In genomic region chr7:19589917-19590316, GRCm38 (mm10) we compare ENCODE assay signal across 8 mouse cellular contexts. TPM values are rescaled to one million over a fixed set of nuclear protein-coding genes. Genes with fewer than 3 reads are reported as not detected.
DNase-seq lines count a peak whose midpoint lies in the region; ATAC-seq lines count a peak whose summit lies in the region.

No protein-coding gene starts in this region.

- no peaks in the 10 kb centered on the region for H3K27me3 ChIP-seq in limb, embryonic 11.5 days (ENCODE audit: control insufficient read depth, insufficient read depth, low read length)
- no peaks in the 10 kb centered on the region for H3K27me3 ChIP-seq in midbrain, embryonic 15.5 days (replicated peaks)

- no peak overlapping the region for H3K4me3 ChIP-seq in limb, embryonic 11.5 days (ENCODE audit: low read depth, low read length)
- no peak overlapping the region for H3K4me3 ChIP-seq in midbrain, embryonic 15.5 days

- peak; percentile 87 for ATAC-seq in granulocyte monocyte progenitor cell, adult 5-6 weeks (replicated peaks; ENCODE audit: poor library complexity, severe bottlenecking)
- ATAC-seq in limb, embryonic 11.5 days (ENCODE audit: insufficient number of reproducible peaks, low FRiP score, low TSS enrichment, low read depth), result peak; percentile 18; the same call in 1 of the 2 replicates
- ATAC-seq in midbrain, embryonic 15.5 days (replicated peaks), result peak; percentile 60

- 66% methylated on average over 3 of the region's 3 CpGs for WGBS in limb, embryonic 11.5 days
- 56% methylated on average over 3 of the region's 3 CpGs for WGBS in midbrain, embryonic 15.5 days

- H3K36me3 ChIP-seq in limb, embryonic 11.5 days (ENCODE audit: control insufficient read depth, insufficient read depth, low read length), result peaks cover 53% of the 10 kb centered on the region
- peaks cover 55% of the 10 kb centered on the region for H3K36me3 ChIP-seq in midbrain, embryonic 15.5 days (replicated peaks)

- no peak overlapping the region for H3K9ac ChIP-seq in limb, embryonic 11.5 days (ENCODE audit: low read length)
- H3K9ac ChIP-seq in midbrain, embryonic 15.5 days, result no peak overlapping the region

- H3K4me2 ChIP-seq in limb, embryonic 11.5 days (ENCODE audit: low read depth, severe bottlenecking), result no peak overlapping the region
- no peak overlapping the region for H3K4me2 ChIP-seq in midbrain, embryonic 15.5 days

- H3K27ac ChIP-seq in limb, embryonic 11.5 days (replicated peaks; ENCODE audit: low read depth, low read length), result no peak overlapping the region
- H3K27ac ChIP-seq in midbrain, embryonic 15.5 days, result no peak overlapping the region

- no peaks in the 10 kb centered on the region for H3K9me3 ChIP-seq in limb, embryonic 11.5 days (ENCODE audit: control insufficient read depth, low read length)
- no peaks in the 10 kb centered on the region for H3K9me3 ChIP-seq in midbrain, embryonic 15.5 days

- H3K4me1 ChIP-seq in limb, embryonic 11.5 days (ENCODE audit: control insufficient read depth, insufficient read depth, low read length), result no peaks in the 10 kb centered on the region
- H3K4me1 ChIP-seq in midbrain, embryonic 15.5 days, result no peaks in the 10 kb centered on the region

- DNase-seq in B cell, adult 2 months, result peak; percentile 87 to 89
- peak; percentile 58 to 69 for DNase-seq in adrenal gland, adult 18-20 months (ENCODE audit: low spot score in 2 of 2)
- peak; percentile 90 for DNase-seq in embryo, embryonic 10 days (ENCODE audit: low spot score)
- DNase-seq in kidney, adult 8-10 months, result peak; percentile 63 to 75
- peak; percentile 73 for DNase-seq in limb, embryonic 11.5 days (ENCODE audit: low spot score)
- peak; percentile 72 to 83 for DNase-seq in spleen, postnatal 36 days (ENCODE audit: low spot score in 2 of 2)

RNA-seq across cellular contexts. Expression of gene Gemin7, which starts 12.5 kb away (rescaled TPM):
- 10 to 100 TPM; 66.7 to 85.1 TPM for total RNA-seq in adrenal gland, adult 18-20 months (2021)
- total RNA-seq in granulocyte monocyte progenitor cell, adult 5-6 weeks (2014; fragmentation: Nextera tagmentation), result 66.1 and 70.9 TPM in 2 replicates
- total RNA-seq in granulocyte monocyte progenitor cell, adult 5-6 weeks (2017), result 37.8 and 44.3 TPM in 2 replicates
- polyA plus RNA-seq in limb, embryonic 11.5 days (2014; fragmentation: Nextera tagmentation; extraction: Ambion mirVana), result 183 and 185 TPM in 2 replicates
- 142 and 155 TPM in 2 replicates for polyA plus RNA-seq in midbrain, embryonic 15.5 days (2015; fragmentation: Nextera tagmentation; extraction: Ambion mirVana)

RNA-seq across cellular contexts. Expression of gene Zfp296, which starts 12.8 kb away (rescaled TPM):
- total RNA-seq in adrenal gland, adult 18-20 months (2021), result 1 to 10 TPM in 1 of 2 experiments, under 1 TPM in 1; 0.46 to 1.2 TPM
- 3.9 and 7.0 TPM in 2 replicates for total RNA-seq in granulocyte monocyte progenitor cell, adult 5-6 weeks (2014; fragmentation: Nextera tagmentation)
- 3.8 and 3.9 TPM in 2 replicates for total RNA-seq in granulocyte monocyte progenitor cell, adult 5-6 weeks (2017)
- polyA plus RNA-seq in limb, embryonic 11.5 days (2014; fragmentation: Nextera tagmentation; extraction: Ambion mirVana), result 0.21 and 0.52 TPM in 2 replicates
- 0.25 and 0.26 TPM in 2 replicates for polyA plus RNA-seq in midbrain, embryonic 15.5 days (2015; fragmentation: Nextera tagmentation; extraction: Ambion mirVana)

RNA-seq across cellular contexts. Expression of gene Clasrp, which starts 14.4 kb away (rescaled TPM):
- 10 to 100 TPM; 36.5 to 36.9 TPM for total RNA-seq in adrenal gland, adult 18-20 months (2021)
- total RNA-seq in granulocyte monocyte progenitor cell, adult 5-6 weeks (2014; fragmentation: Nextera tagmentation), result 24.2 and 40.8 TPM in 2 replicates
- 19.6 TPM in 2 replicates for total RNA-seq in granulocyte monocyte progenitor cell, adult 5-6 weeks (2017)
- 55.9 and 61.5 TPM in 2 replicates for polyA plus RNA-seq in limb, embryonic 11.5 days (2014; fragmentation: Nextera tagmentation; extraction: Ambion mirVana)
- 67.2 and 69.1 TPM in 2 replicates for polyA plus RNA-seq in midbrain, embryonic 15.5 days (2015; fragmentation: Nextera tagmentation; extraction: Ambion mirVana)

RNA-seq across cellular contexts. Expression of gene Ppp1r37, which starts 27.0 kb away (rescaled TPM):
- 10 to 100 TPM; 72.8 to 73.6 TPM for total RNA-seq in adrenal gland, adult 18-20 months (2021)
- total RNA-seq in granulocyte monocyte progenitor cell, adult 5-6 weeks (2014; fragmentation: Nextera tagmentation), result 29.7 and 32.3 TPM in 2 replicates
- total RNA-seq in granulocyte monocyte progenitor cell, adult 5-6 weeks (2017), result 11.9 and 17.8 TPM in 2 replicates
- 3.9 and 5.5 TPM in 2 replicates for polyA plus RNA-seq in limb, embryonic 11.5 days (2014; fragmentation: Nextera tagmentation; extraction: Ambion mirVana)
- 44.0 and 48.3 TPM in 2 replicates for polyA plus RNA-seq in midbrain, embryonic 15.5 days (2015; fragmentation: Nextera tagmentation; extraction: Ambion mirVana)

RNA-seq across cellular contexts. Expression of gene Relb, which starts 39.3 kb away (rescaled TPM):
- 10 to 100 TPM; 31.9 TPM for total RNA-seq in adrenal gland, adult 18-20 months (2021)
- 1.2 TPM in 1 of 2 replicates, not detected in the other for total RNA-seq in granulocyte monocyte progenitor cell, adult 5-6 weeks (2014; fragmentation: Nextera tagmentation)
- 1.4 and 1.9 TPM in 2 replicates for total RNA-seq in granulocyte monocyte progenitor cell, adult 5-6 weeks (2017)
- 4.7 and 5.3 TPM in 2 replicates for polyA plus RNA-seq in limb, embryonic 11.5 days (2014; fragmentation: Nextera tagmentation; extraction: Ambion mirVana)
- polyA plus RNA-seq in midbrain, embryonic 15.5 days (2015; fragmentation: Nextera tagmentation; extraction: Ambion mirVana), result 5.5 and 5.9 TPM in 2 replicates

Comparison
In these comparisons a context has a peak if more than half of its experiments do, and no peak if none do; other contexts are left out.
1. ATAC-seq: peak in every context shown above with its lines; median percentile 87 in granulocyte monocyte progenitor cell, adult 5-6 weeks; 60 in midbrain, embryonic 15.5 days; 18 in limb, embryonic 11.5 days.